Mouse (Mus musculus) heart, postnatal 0 days (tissue): ENCODE measurements around the gene Col8a1.

Source experiments
- CTCF ChIP-seq: IDR thresholded peaks from 2 replicates; pipeline ENCODE4 v1.5.1; 2016; ENCODE audit warnings: antibody characterized with exemption, control low read depth, low read depth
- EP300 ChIP-seq: IDR thresholded peaks from 2 replicates; pipeline ENCODE4 v1.6.1; 2016; ENCODE audit warnings: antibody characterized with exemption, low read depth

DNA sequence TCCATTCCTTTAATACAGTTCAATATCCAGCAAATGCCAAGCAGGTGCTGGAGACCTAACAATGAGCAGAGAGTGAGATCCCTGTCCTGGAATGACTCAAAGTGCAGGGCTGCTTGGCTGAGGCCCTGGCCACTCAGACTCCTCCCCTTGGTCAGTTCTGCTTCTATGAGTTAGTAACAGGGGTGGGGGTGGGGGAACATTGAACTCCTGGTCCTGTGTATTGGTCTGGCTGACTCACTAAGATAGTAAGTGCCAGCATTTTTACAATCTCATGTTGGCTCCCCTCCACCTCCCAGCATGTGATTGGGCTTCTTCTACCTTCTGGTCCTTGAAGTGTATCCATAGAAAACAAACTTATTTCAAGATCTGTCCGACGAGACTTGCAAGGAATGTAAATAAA, 104.6 kb downstream of the Col8a1 start:
- TF ChIP-seq CTCF: no peak
- TF ChIP-seq EP300: no peak
